25 mouse cellular contexts compared by ENCODE assay signal in the genomic region with DNA sequence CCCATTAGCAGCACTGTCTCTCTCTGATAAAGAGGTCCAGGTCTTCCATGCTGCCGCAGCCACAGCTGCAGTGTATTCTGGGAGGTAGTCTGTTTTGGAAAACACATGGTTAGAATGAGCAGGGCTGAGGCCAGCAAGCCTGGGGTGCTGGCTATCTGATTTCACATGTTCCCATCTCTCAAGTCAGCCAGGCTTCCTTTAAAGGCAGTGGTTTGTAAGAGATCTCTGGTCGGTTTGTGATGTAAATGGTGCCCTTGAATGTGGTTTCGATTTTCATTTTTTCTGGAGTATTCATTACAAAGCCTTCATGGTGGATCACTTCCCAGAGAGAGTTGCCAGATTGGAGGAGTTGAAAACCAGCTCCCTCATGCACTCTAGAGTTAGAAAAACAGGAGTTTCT.
"Had no signal": no experiment of that assay in that cellular context is flagged by ENCODE, and none has a peak within 500 bp of the region (broad histone marks: within the 10 kb centered on the region; RNA-seq: fewer than 3 reads in every experiment).

No protein-coding gene starts in this region.

- H3K9ac ChIP-seq: heart, embryonic 13.5 days; heart, embryonic 15.5 days; hindbrain, embryonic 13.5 days; hindbrain, embryonic 15.5 days; limb, embryonic 12.5 days; liver, embryonic 13.5 days; liver, embryonic 15.5 days; liver, postnatal 0 days had no signal

- H3K27me3 ChIP-seq: heart, embryonic 13.5 days; heart, embryonic 15.5 days; hindbrain, embryonic 13.5 days; hindbrain, embryonic 15.5 days; limb, embryonic 12.5 days; liver, embryonic 13.5 days; liver, embryonic 15.5 days had no signal

- H3K4me1 ChIP-seq: heart, embryonic 15.5 days; liver, embryonic 13.5 days; liver, embryonic 15.5 days had no signal

- ATAC-seq: hindbrain, postnatal 0 days; intestine, embryonic 16.5 days; liver, postnatal 0 days had no signal

- H3K4me3 ChIP-seq: heart, adult 2 months; heart, embryonic 13.5 days; heart, embryonic 15.5 days; hindbrain, embryonic 13.5 days; hindbrain, embryonic 15.5 days; layer of hippocampus, adult 2 months; left cerebral cortex, adult 2 months; limb, embryonic 10.5 days; limb, embryonic 12.5 days; liver, embryonic 13.5 days; liver, embryonic 15.5 days had no signal

- H3K4me2 ChIP-seq: heart, embryonic 11.5 days; heart, embryonic 13.5 days; heart, embryonic 15.5 days; hindbrain, embryonic 13.5 days; hindbrain, embryonic 15.5 days; limb, embryonic 12.5 days; liver, embryonic 11.5 days; liver, embryonic 13.5 days; liver, embryonic 15.5 days had no signal

- H3K36me3 ChIP-seq: heart, embryonic 13.5 days; heart, embryonic 15.5 days; hindbrain, embryonic 13.5 days; hindbrain, embryonic 15.5 days; limb, embryonic 10.5 days; limb, embryonic 12.5 days; liver, embryonic 13.5 days; liver, embryonic 15.5 days had no signal

- H3K27ac ChIP-seq: heart, adult 2 months; heart, embryonic 13.5 days; heart, embryonic 15.5 days; hindbrain, embryonic 13.5 days; hindbrain, embryonic 15.5 days; hindbrain, postnatal 0 days; kidney, postnatal 0 days; layer of hippocampus, adult 2 months; left cerebral cortex, adult 2 months; limb, embryonic 10.5 days; limb, embryonic 12.5 days; liver, embryonic 13.5 days; liver, embryonic 15.5 days had no signal

- H3K9me3 ChIP-seq: heart, embryonic 13.5 days; heart, embryonic 15.5 days; hindbrain, embryonic 13.5 days; hindbrain, embryonic 15.5 days; limb, embryonic 10.5 days; limb, embryonic 12.5 days; liver, embryonic 13.5 days; liver, embryonic 15.5 days had no signal

- DNase-seq: heart, adult 11 months; heart, adult 2 months; heart, postnatal 14 days; heart, postnatal 36 days; kidney, adult 11 months; kidney, adult 8-10 months; kidney, postnatal 25 days; kidney, postnatal 4 days; liver; liver, embryonic 13.5 days; liver, postnatal 0 days had no signal
